Mouse (Mus musculus) layer of hippocampus, adult 9-11 months (tissue): ENCODE measurements around the gene Napepld.
"Not testable (repeated sequence)": the region's sequence is repeated elsewhere in the genome, so short reads cannot be mapped to it uniquely, and the experiment has no call there.

Source experiments
- DNase-seq: peaks from one replicate; pipeline ENCODE4 v3.0.0; 2022

Napepld gene

GRCm38 (mm10) chr5:21658623-21659395 is 42.4 kb downstream of the Napepld start:
- peak; percentile 67 for DNase-seq

- DNase-seq: no peak
These were observed 43.2 kb downstream of the Napepld start for GRCm38 (mm10) chr5:21658038-21658437.

- no peak for DNase-seq
These were observed 44.3 kb downstream of the Napepld start for GRCm38 (mm10) chr5:21656912-21657311.

- no peak for DNase-seq
These were observed 49.1 kb downstream of the Napepld start for GRCm38 (mm10) chr5:21651885-21652612.

GRCm38 (mm10) chr5:21650736-21651135 is 50.5 kb downstream of the Napepld start:
- no peak for DNase-seq

- no peak for DNase-seq
These were observed 55.1 kb downstream of the Napepld start for GRCm38 (mm10) chr5:21646133-21646491.

- peak; percentile 95 for DNase-seq
These were observed 55.6 kb downstream of the Napepld start, which contains the start of the genes Fbxl13 and Armc10 for GRCm38 (mm10) chr5:21645439-21646132. TSS of gene Fbxl13 (minus strand) at chr5:21645634. TSS of gene Armc10 (plus strand) at chr5:21645813.

GRCm38 (mm10) chr5:21644891-21645438 is 56.2 kb downstream of the Napepld start:
- DNase-seq: peak; percentile 17

GRCm38 (mm10) chr5:21643606-21644005 is 57.6 kb downstream of the Napepld start:
- no peak for DNase-seq

- no peak for DNase-seq
These were observed 60.2 kb downstream of the Napepld start for GRCm38 (mm10) chr5:21640961-21641360.

GRCm38 (mm10) chr5:21625916-21626315 is 75.3 kb downstream of the Napepld start:
- DNase-seq: no peak

- DNase-seq: no peak
These were observed 84.7 kb downstream of the Napepld start for GRCm38 (mm10) chr5:21616450-21617009.

- DNase-seq: not testable (repeated sequence)
These were observed 86.9 kb downstream of the Napepld start for GRCm38 (mm10) chr5:21614299-21614698.
